Mouse (Mus musculus) liver, postnatal 0 days (tissue): ENCODE measurements around the gene Lrrc47.

Source experiments
- CTCF ChIP-seq: sonication (generic); IDR thresholded peaks from 2 replicates; pipeline ENCODE4 v1.5.1; 2016; ENCODE audit warnings: antibody characterized with exemption, low read depth
- EP300 ChIP-seq: IDR thresholded peaks from 2 replicates; pipeline ENCODE4 v1.6.1; 2016; ENCODE audit warnings: antibody characterized with exemption, low read depth, mild to moderate bottlenecking

DNA sequence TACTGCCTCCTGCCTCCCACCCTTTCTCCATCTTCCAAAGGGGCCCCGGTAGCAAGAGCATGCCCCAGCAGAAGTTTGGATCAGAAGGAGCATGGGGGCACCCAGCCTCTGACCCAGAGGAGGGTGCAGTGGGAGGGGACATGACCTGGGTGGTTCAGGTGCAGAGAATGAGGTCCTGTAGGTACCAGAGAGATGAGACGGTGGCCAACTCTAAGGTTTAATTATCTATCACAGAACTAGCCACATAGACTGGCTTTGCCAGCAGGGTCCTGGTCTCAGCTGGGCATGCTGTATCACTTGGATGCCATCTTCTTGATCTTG is 14.9 kb downstream of the Lrrc47 start:
- TF ChIP-seq CTCF (no peak), EP300 (no peak)
